Mouse (Mus musculus) G1E (cell line): ENCODE measurements around the gene Zfp84.

Experiments
- CTCF ChIP-seq: IDR thresholded peaks from 2 replicates; pipeline ENCODE4 v1.5.1; 2012; ENCODE audit warnings: low read depth, low read length, inconsistent platforms, mixed read lengths
- GATA1 ChIP-seq: IDR thresholded peaks from 2 replicates; pipeline ENCODE4 v1.6.1; 2012; ENCODE audit warnings: borderline replicate concordance, low read length, inconsistent platforms, mixed read lengths
- GATA2 ChIP-seq: IDR thresholded peaks from 2 replicates; pipeline ENCODE4 v1.6.1; 2012; ENCODE audit warnings: low read depth, low read length, inconsistent platforms, borderline replicate concordance
- POLR2AphosphoS5 ChIP-seq: IDR thresholded peaks from 2 replicates; pipeline ENCODE4 v1.6.1; 2012; ENCODE audit warnings: low read depth, low read length, inconsistent platforms; ENCODE audit not compliant: insufficient replicate concordance
- TAL1 ChIP-seq: conservative IDR thresholded peaks from 2 replicates; pipeline ENCODE4 v1.6.1; 2012; ENCODE audit warnings: low read depth, low read length, inconsistent platforms, mixed read lengths

- TF ChIP-seq CTCF: no peak
- TF ChIP-seq GATA1: no peak
- no peak for TF ChIP-seq GATA2
- no peak for TF ChIP-seq TAL1
- TF ChIP-seq POLR2AphosphoS5: no peak
These were observed 17.5 kb downstream of the Zfp84 start for GRCm38 (mm10) chr7:29785888-29786287.
